ENCODE assay signal across 12 mouse cellular contexts in the genomic region with DNA sequence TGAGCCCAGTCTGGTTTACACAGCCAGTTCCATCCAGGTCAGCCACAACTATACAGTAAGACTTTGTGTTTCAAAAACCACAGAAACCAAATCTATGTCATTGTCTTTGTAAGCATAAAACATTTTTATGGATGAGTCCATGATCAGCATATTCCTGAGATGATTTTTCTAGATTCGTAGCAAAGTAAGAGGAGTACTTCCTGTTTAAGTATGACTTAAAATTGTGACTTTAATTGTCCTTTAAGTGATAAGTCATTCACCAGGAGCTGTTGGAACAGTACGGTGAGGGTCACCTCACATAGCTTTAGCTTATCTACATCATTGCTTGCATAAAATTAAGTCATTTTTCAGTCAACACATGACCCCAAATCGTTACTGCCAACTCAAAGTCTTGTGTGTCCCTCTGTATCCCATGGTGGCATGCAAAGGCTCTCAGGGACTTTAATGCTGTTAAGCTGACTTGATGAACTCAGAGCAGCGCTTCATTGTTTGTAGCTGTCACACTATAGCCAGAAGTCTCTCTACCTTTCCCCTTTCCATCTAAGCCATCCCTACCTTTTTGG. TPM values are rescaled to one million over a fixed set of nuclear protein-coding genes. Genes with fewer than 3 reads are reported as not detected.
DNase-seq lines count a peak whose midpoint lies in the region; ATAC-seq and TF ChIP-seq lines count a peak whose summit lies in the region.
"Had no signal": no experiment of that assay in that cellular context is flagged by ENCODE, and none has a peak within 500 bp of the region (broad histone marks: within the 10 kb centered on the region; RNA-seq: fewer than 3 reads in every experiment).

No protein-coding gene starts in this region.

- no peaks in the 10 kb centered on the region for H3K9me3 ChIP-seq in embryonic facial prominence, embryonic 14.5 days (ENCODE audit: control insufficient read depth, low read length)
- no peaks in the 10 kb centered on the region for H3K9me3 ChIP-seq in hindbrain, embryonic 13.5 days
- H3K9me3 ChIP-seq: megakaryocyte, embryonic 14.5 days had no signal

- 92% methylated on average over 4 of the region's 4 CpGs for WGBS in embryonic facial prominence, embryonic 14.5 days
- WGBS in hindbrain, embryonic 13.5 days: 86% methylated on average over 4 of the region's 4 CpGs

- peaks cover 23% of the 10 kb centered on the region for H3K4me1 ChIP-seq in embryonic facial prominence, embryonic 14.5 days (ENCODE audit: control insufficient read depth, insufficient read depth, low read length)
- H3K4me1 ChIP-seq in hindbrain, embryonic 13.5 days (replicated peaks): peaks cover 82% of the 10 kb centered on the region

- no peak for ATAC-seq in embryonic facial prominence, embryonic 14.5 days (ENCODE audit: low read depth)
- ATAC-seq in hindbrain, embryonic 13.5 days (ENCODE audit: low FRiP score): no peak
- ATAC-seq in inflammation-experienced regulatory T-cells, adult 6 months: no peak

- H3K36me3 ChIP-seq in embryonic facial prominence, embryonic 14.5 days (ENCODE audit: control insufficient read depth, insufficient read depth, low read length): peaks cover 58% of the 10 kb centered on the region
- H3K36me3 ChIP-seq in hindbrain, embryonic 13.5 days: peaks cover 26% of the 10 kb centered on the region

- H3K27me3 ChIP-seq in embryonic facial prominence, embryonic 14.5 days (replicated peaks; ENCODE audit: control insufficient read depth, insufficient read depth, low read length): no peaks in the 10 kb centered on the region
- no peaks in the 10 kb centered on the region for H3K27me3 ChIP-seq in hindbrain, embryonic 13.5 days
- H3K27me3 ChIP-seq: megakaryocyte, embryonic 14.5 days had no signal

- no peak overlapping the region; the same call in 1 of the 2 replicates for H3K27ac ChIP-seq in layer of hippocampus, adult 2 months
- no peak overlapping the region for H3K27ac ChIP-seq in embryonic facial prominence, embryonic 14.5 days (replicated peaks; ENCODE audit: low read depth, low read length)
- H3K27ac ChIP-seq in hindbrain, embryonic 13.5 days: 0 out of 2 replicates have a peak overlapping the region, but pooled peaks have one; percentile 40

- H3K4me2 ChIP-seq in embryonic facial prominence, embryonic 14.5 days (ENCODE audit: low read depth, low read length): peak overlapping the region; percentile 86
- peak overlapping the region; percentile 79 for H3K4me2 ChIP-seq in hindbrain, embryonic 13.5 days

- no peak for TF ChIP-seq CTCF in layer of hippocampus, adult 2 months (conservative IDR thresholded peaks at IDR 0.05)

- H3K9ac ChIP-seq in embryonic facial prominence, embryonic 14.5 days (ENCODE audit: low read depth, low read length): no peak overlapping the region
- H3K9ac ChIP-seq in hindbrain, embryonic 13.5 days: peak overlapping the region; percentile 58; the same call in 1 of the 2 replicates

- no peak for DNase-seq in layer of hippocampus, adult 2 months (ENCODE audit: low spot score in 2 of 2)
- no peak for DNase-seq in layer of hippocampus, postnatal 10 days (ENCODE audit: low spot score in 2 of 2)
- DNase-seq in embryonic facial prominence, embryonic 14.5 days (ENCODE audit: low spot score): no peak
- peak; percentile 68 for DNase-seq in naive thymus-derived CD4-positive, alpha-beta T cell, adult 2 months (ENCODE audit: low read depth)
- no peak for DNase-seq in thymus, postnatal 10 days (ENCODE audit: low spot score in 2 of 2)
- DNase-seq in layer of hippocampus, adult 8-10 months (ENCODE audit: low spot score in 2 of 2): no peak
- DNase-seq: liver; right cerebral cortex, adult 18-20 months; thymus, postnatal 14 days had no signal

- peak overlapping the region; percentile 57 for H3K4me3 ChIP-seq in layer of hippocampus, adult 2 months
- H3K4me3 ChIP-seq in embryonic facial prominence, embryonic 14.5 days (ENCODE audit: low read depth, low read length): no peak overlapping the region
- peak overlapping the region; percentile 51 for H3K4me3 ChIP-seq in hindbrain, embryonic 13.5 days
- H3K4me3 ChIP-seq: megakaryocyte, embryonic 14.5 days had no signal

RNA-seq across cellular contexts. Expression of a gene that starts 6.9 kb away (rescaled TPM):
- total RNA-seq in layer of hippocampus, adult 2 months (2021): 10 to 100 TPM; 42.6 to 58.0 TPM
- 10 to 100 TPM; 38.1 to 44.5 TPM for total RNA-seq in layer of hippocampus, postnatal 10 days (2021)
- polyA plus RNA-seq in embryonic facial prominence, embryonic 14.5 days (2014; fragmentation: Nextera tagmentation; extraction: Ambion mirVana): 83.2 and 87.3 TPM in 2 replicates
- 51.8 and 52.7 TPM in 2 replicates for polyA plus RNA-seq in hindbrain, embryonic 13.5 days (2015; fragmentation: Nextera tagmentation; extraction: Ambion mirVana)
- total RNA-seq in layer of hippocampus, adult 8-10 months (2022): 10 to 100 TPM; 46.5 to 59.9 (median 50.7) TPM
- polyA plus RNA-seq in inflammation-experienced regulatory T-cells, adult 6 months (2017; shearing (Covaris generic)): 100 to 1,000 TPM; 133 to 334 (median 288) TPM
